Mouse (Mus musculus) myocyte (in vitro differentiated cells): ENCODE data around the gene Nfic.

Experiments used
- CEBPB ChIP-seq: IDR thresholded peaks from 2 replicates; pipeline ENCODE4 v1.6.1; 2011; ENCODE audit warnings: mild to moderate bottlenecking, moderate library complexity; ENCODE audit not compliant: poor library complexity, insufficient read depth, severe bottlenecking
- E2F4 ChIP-seq: IDR thresholded peaks from one replicate; pipeline ENCODE4 v1.6.1; 2011; ENCODE audit warnings: mild to moderate bottlenecking, control low read depth, moderate library complexity; ENCODE audit not compliant: insufficient read depth
- MAX ChIP-seq: IDR thresholded peaks from one replicate; pipeline ENCODE4 v1.6.1; 2011; ENCODE audit warnings: low read depth, mild to moderate bottlenecking, control low read depth
- MYOG ChIP-seq, 3 experiments: IDR thresholded peaks; one replicate each; pipeline ENCODE4 v1.6.1; 2011; ENCODE audit warnings: control low read depth in 2 of 3, low read depth in 2 of 3, mild to moderate bottlenecking in 2 of 3; ENCODE audit not compliant: insufficient read length in 2 of 3, control insufficient read depth in 1 of 3, insufficient read depth in 1 of 3
- POLR2A ChIP-seq: IDR thresholded peaks from one replicate; pipeline ENCODE4 v1.6.1; 2011; ENCODE audit warnings: low read depth, mild to moderate bottlenecking, control low read depth, moderate library complexity; ENCODE audit not compliant: insufficient read length
- REST ChIP-seq: IDR thresholded peaks from one replicate; pipeline ENCODE4 v1.6.1; 2011; ENCODE audit warnings: mild to moderate bottlenecking, control low read depth, moderate library complexity; ENCODE audit not compliant: insufficient read depth, insufficient read length
- TCF12 ChIP-seq: IDR thresholded peaks from one replicate; pipeline ENCODE4 v1.6.1; 2011; ENCODE audit warnings: mild to moderate bottlenecking, control low read depth; ENCODE audit not compliant: poor library complexity, insufficient read depth, severe bottlenecking
- TCF3 ChIP-seq: IDR thresholded peaks from one replicate; pipeline ENCODE4 v1.6.1; 2011; ENCODE audit warnings: low read depth, control low read depth; ENCODE audit not compliant: insufficient read length
- USF1 ChIP-seq: IDR thresholded peaks from one replicate; pipeline ENCODE4 v1.6.1; 2011; ENCODE audit warnings: low read depth, mild to moderate bottlenecking, control low read depth, moderate library complexity

DNA sequence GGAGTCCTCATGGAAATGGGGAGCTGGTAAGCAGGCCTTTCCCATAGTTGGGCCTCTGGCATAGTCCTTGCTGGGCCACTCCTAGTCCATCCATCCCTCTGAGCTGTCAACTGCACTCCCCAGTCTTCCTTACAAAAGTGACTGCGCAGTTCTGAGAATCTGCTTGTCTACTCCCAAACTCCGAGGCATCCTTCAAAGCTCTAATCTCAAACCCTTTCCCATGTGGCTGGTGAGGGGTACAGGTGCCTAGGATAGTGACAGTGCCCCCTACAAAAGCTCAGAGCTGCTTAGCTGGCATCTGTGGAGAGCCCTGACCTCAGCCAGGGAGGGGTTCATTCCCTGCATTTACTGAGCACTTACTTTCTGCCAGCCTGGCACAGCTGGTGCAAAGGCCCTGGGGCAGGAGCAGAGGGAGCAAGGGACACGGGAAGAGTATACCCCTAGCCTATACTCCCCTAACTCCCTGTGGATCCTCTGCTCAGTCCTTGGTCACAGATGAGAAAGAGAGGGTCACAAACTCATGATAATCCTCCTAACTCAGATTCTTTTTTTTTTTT lies 32.7 kb downstream of the Nfic start:
- no peak for TF ChIP-seq POLR2A
- no peak for TF ChIP-seq TCF3
- TF ChIP-seq CEBPB = no peak
- TF ChIP-seq REST = no peak
- TF ChIP-seq MYOG (IDR thresholded peaks at IDR 0.05; ENCODE audit: control insufficient read depth in 1 of 3, insufficient read depth in 1 of 3, insufficient read length in 2 of 3, low read depth in 2 of 3) = peak in 1 of 3 experiments; percentile 10
- no peak for TF ChIP-seq USF1
- TF ChIP-seq E2F4 = no peak
- no peak for TF ChIP-seq MAX
- no peak for TF ChIP-seq TCF12
